Mouse (Mus musculus): Measurements from ENCODE around the gene Rpl21.

Rpl21 gene

GRCm38 (mm10) chr5:146832769-146833448 is at the start of gene Rpl21:
Gene Rpl21, plus strand, starts transcription at chr5:146832890.
- DNase-seq (ENCODE audit: extremely low spot score) = peak; percentile 96

GRCm38 (mm10) chr5:146783300-146783699 is 49.4 kb upstream of the Rpl21 start:
- DNase-seq (ENCODE audit: extremely low spot score) = no peak

GRCm38 (mm10) chr5:146783891-146784290 is 48.8 kb upstream of the Rpl21 start:
- DNase-seq (ENCODE audit: extremely low spot score) = no peak

- no peak for DNase-seq (ENCODE audit: extremely low spot score)
Measured at GRCm38 (mm10) chr5:146786123-146786522, 46.6 kb upstream of the Rpl21 start.

GRCm38 (mm10) chr5:146789413-146789812 is 43.3 kb upstream of the Rpl21 start:
- no peak for DNase-seq (ENCODE audit: extremely low spot score)

GRCm38 (mm10) chr5:146790944-146791343 is 41.7 kb upstream of the Rpl21 start:
- DNase-seq (ENCODE audit: extremely low spot score) = no peak

GRCm38 (mm10) chr5:146792140-146792791 is 40.4 kb upstream of the Rpl21 start:
- DNase-seq (ENCODE audit: extremely low spot score) = no peak

GRCm38 (mm10) chr5:146793630-146794083 is 39.0 kb upstream of the Rpl21 start:
- DNase-seq (ENCODE audit: extremely low spot score) = no peak

- peak; percentile 65 for DNase-seq (ENCODE audit: extremely low spot score)
Measured at GRCm38 (mm10) chr5:146794084-146794852, 38.4 kb upstream of the Rpl21 start.

- DNase-seq (ENCODE audit: extremely low spot score) = peak; percentile 100
Measured at GRCm38 (mm10) chr5:146794853-146795252, 37.8 kb upstream of the Rpl21 start, which contains the start of gene Usp12. Gene Usp12, minus strand, starts transcription at chr5:146795006.

- DNase-seq (ENCODE audit: extremely low spot score) = no peak
Measured at GRCm38 (mm10) chr5:146795728-146796127, 37.0 kb upstream of the Rpl21 start.

GRCm38 (mm10) chr5:146798031-146798430 is 34.7 kb upstream of the Rpl21 start:
- no peak for DNase-seq (ENCODE audit: extremely low spot score)

- no peak for DNase-seq (ENCODE audit: extremely low spot score)
Measured at GRCm38 (mm10) chr5:146806004-146806430, 26.7 kb upstream of the Rpl21 start.

- DNase-seq (ENCODE audit: extremely low spot score) = no peak
Measured at GRCm38 (mm10) chr5:146809951-146810350, 22.7 kb upstream of the Rpl21 start.

- no peak for DNase-seq (ENCODE audit: extremely low spot score)
Measured at GRCm38 (mm10) chr5:146812866-146813265, 19.8 kb upstream of the Rpl21 start.

GRCm38 (mm10) chr5:146813421-146813820 is 19.3 kb upstream of the Rpl21 start:
- no peak for DNase-seq (ENCODE audit: extremely low spot score)

- DNase-seq (ENCODE audit: extremely low spot score) = no peak
Measured at GRCm38 (mm10) chr5:146815394-146815793, 17.3 kb upstream of the Rpl21 start.

GRCm38 (mm10) chr5:146817583-146817982 is 15.1 kb upstream of the Rpl21 start:
- DNase-seq (ENCODE audit: extremely low spot score) = no peak

GRCm38 (mm10) chr5:146818906-146819623 is 13.6 kb upstream of the Rpl21 start:
- DNase-seq (ENCODE audit: extremely low spot score) = no peak

- DNase-seq (ENCODE audit: extremely low spot score) = no peak
Measured at GRCm38 (mm10) chr5:146823005-146823404, 9.7 kb upstream of the Rpl21 start.

GRCm38 (mm10) chr5:146829528-146829927 is 3.2 kb upstream of the Rpl21 start:
- no peak for DNase-seq (ENCODE audit: extremely low spot score)

- no peak for DNase-seq (ENCODE audit: extremely low spot score)
Measured at GRCm38 (mm10) chr5:146832435-146832768, 288 bp upstream of the Rpl21 start.

Data from embryo, embryonic 9.5 days (tissue).